In the genomic region with DNA sequence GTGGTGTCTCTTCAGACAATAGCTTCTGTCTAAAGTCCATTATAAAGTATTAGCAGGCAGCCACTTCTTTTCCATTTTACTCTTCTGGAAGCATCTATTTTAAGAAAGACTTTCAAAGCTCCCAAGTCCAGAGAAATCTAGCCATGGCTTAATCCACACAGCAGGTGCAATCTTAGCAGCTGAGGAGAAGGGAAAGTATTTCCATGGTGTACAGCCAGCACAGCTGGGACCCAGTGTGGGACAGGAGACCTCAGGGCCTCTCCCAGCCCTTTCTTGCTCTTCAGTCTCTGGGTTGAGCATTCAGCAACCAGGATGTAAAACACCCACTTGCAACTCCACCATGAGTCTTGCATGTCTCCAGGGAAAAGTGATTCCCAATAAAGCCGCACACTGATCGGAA, we compare ENCODE assay signal across 20 mouse cellular contexts.
DNase-seq lines count a peak whose midpoint lies in the region; TF ChIP-seq lines count a peak whose summit lies in the region.
"Had no signal": no experiment of that assay in that cellular context is flagged by ENCODE, and none has a peak within 500 bp of the region (broad histone marks: within the 10 kb centered on the region; RNA-seq: fewer than 3 reads in every experiment).

No protein-coding gene starts in this region.

- no peak for TF ChIP-seq POLR2A in myocyte (IDR thresholded peaks at IDR 0.05; ENCODE audit: insufficient read length, low read depth)

- intact Hi-C loops in gastrocnemius, adult 2 months (cut with DNase I) = no loop called here

- no peak for TF ChIP-seq CTCF in gastrocnemius, adult 2 months (IDR thresholded peaks at IDR 0.05)
- TF ChIP-seq CTCF in layer of hippocampus, adult 2 months (conservative IDR thresholded peaks at IDR 0.05) = no peak

- peak; percentile 46 for DNase-seq in gastrocnemius, adult 2 months
- DNase-seq in gastrocnemius, adult 18-20 months (ENCODE audit: low spot score) = no peak
- no peak for DNase-seq in layer of hippocampus, adult 2 months (ENCODE audit: low spot score in 2 of 2)
- DNase-seq in layer of hippocampus, postnatal 10 days (ENCODE audit: low spot score in 2 of 2) = no peak
- DNase-seq in thymus, postnatal 4 days = peak; percentile 6
- no peak for DNase-seq in thymus, postnatal 10 days (ENCODE audit: low spot score in 2 of 2)
- DNase-seq in urinary bladder, postnatal 25 days (ENCODE audit: low spot score) = no peak
- DNase-seq: adrenal gland, adult 2 months; adrenal gland, postnatal 10 days; adrenal gland, postnatal 25 days; cerebellum, adult 11-12 months; cerebellum, adult 2 months; cerebellum, adult 9-10 months; cerebellum, postnatal 10 days; cerebellum, postnatal 25 days had no signal

- H3ac ChIP-seq in myocyte (ENCODE audit: control insufficient read depth, insufficient read length) = no peak overlapping the region

- H3K36me3 ChIP-seq in myocyte (ENCODE audit: control insufficient read depth, insufficient read depth) = no peaks in the 10 kb centered on the region
- H3K36me3 ChIP-seq: embryonic facial prominence, embryonic 13.5 days; forebrain, embryonic 10.5 days; forebrain, embryonic 12.5 days had no signal

- no peak overlapping the region for H3K4me3 ChIP-seq in gastrocnemius, adult 2 months
- no peak overlapping the region for H3K4me3 ChIP-seq in layer of hippocampus, adult 2 months
- H3K4me3 ChIP-seq in myocyte = no peak overlapping the region
- H3K4me3 ChIP-seq: embryonic facial prominence, embryonic 13.5 days; erythroblast, embryonic 14.5 days; forebrain, embryonic 10.5 days; forebrain, embryonic 12.5 days had no signal

- H3K79me2 ChIP-seq in myocyte (ENCODE audit: control insufficient read depth, insufficient read depth) = no peaks in the 10 kb centered on the region

- 0 out of 2 replicates have a peak overlapping the region, but pooled peaks have one; percentile 8 for H3K27ac ChIP-seq in gastrocnemius, adult 2 months
- H3K27ac ChIP-seq in layer of hippocampus, adult 2 months = 0 out of 2 replicates have a peak overlapping the region, but pooled peaks have one; percentile 60
- H3K27ac ChIP-seq: embryonic facial prominence, embryonic 13.5 days; forebrain, embryonic 10.5 days; forebrain, embryonic 12.5 days had no signal

- no peaks in the 10 kb centered on the region for H3K27me3 ChIP-seq in myocyte (ENCODE audit: control insufficient read depth, insufficient read depth, insufficient read length)
- H3K27me3 ChIP-seq: embryonic facial prominence, embryonic 13.5 days had no signal

- peak overlapping the region; percentile 18 for H3K4me2 ChIP-seq in myocyte (ENCODE audit: low read depth)
- H3K4me2 ChIP-seq: embryonic facial prominence, embryonic 13.5 days; forebrain, embryonic 12.5 days had no signal

TF ChIP-seq in myocyte, 11 proteins besides CTCF, POLR2A, EP300 and RAD21:
- TF ChIP-seq POLR2AphosphoS2 (IDR thresholded peaks at IDR 0.05; ENCODE audit: insufficient read length, low read depth) = no peak
- peak; percentile 96 for TF ChIP-seq TCF12 (IDR thresholded peaks at IDR 0.05; ENCODE audit: insufficient read depth, poor library complexity, severe bottlenecking)
- TF ChIP-seq CEBPB (IDR thresholded peaks at IDR 0.05; ENCODE audit: insufficient read depth, poor library complexity, severe bottlenecking) = no peak
- TF ChIP-seq REST (IDR thresholded peaks at IDR 0.05; ENCODE audit: insufficient read depth, insufficient read length) = no peak
- TF ChIP-seq TCF3 (IDR thresholded peaks at IDR 0.05; ENCODE audit: insufficient read length, low read depth) = peak; percentile 83
- peak; percentile 91 to 96 (median 92) for TF ChIP-seq MYOD1 (IDR thresholded peaks at IDR 0.05; ENCODE audit: control insufficient read depth in 1 of 3, insufficient read length in 2 of 3, low read depth in 2 of 3)
- no peak for TF ChIP-seq USF1 (IDR thresholded peaks at IDR 0.05; ENCODE audit: low read depth)
- TF ChIP-seq MYOG (IDR thresholded peaks at IDR 0.05; ENCODE audit: control insufficient read depth in 1 of 3, insufficient read depth in 1 of 3, insufficient read length in 2 of 3, low read depth in 2 of 3) = peak; percentile 66 to 98 (median 98)
- no peak for TF ChIP-seq E2F4 (IDR thresholded peaks at IDR 0.05; ENCODE audit: insufficient read depth)
- TF ChIP-seq MAX (IDR thresholded peaks at IDR 0.05; ENCODE audit: low read depth) = no peak
- no peak for TF ChIP-seq SRF (IDR thresholded peaks at IDR 0.05; ENCODE audit: control insufficient read depth, insufficient read length, low read depth)

Comparison
In these comparisons a context has a peak if more than half of its experiments do, and no peak if none do; other contexts are left out.
1. DNase-seq: peak in gastrocnemius, adult 2 months (single experiment) and thymus, postnatal 4 days (single experiment); none in gastrocnemius, adult 18-20 months (single experiment), layer of hippocampus, adult 2 months (0 of 2), layer of hippocampus, postnatal 10 days (0 of 2), thymus, postnatal 10 days (0 of 2) and urinary bladder, postnatal 25 days (single experiment).